Mouse (Mus musculus) retina, embryonic 14.5 days (tissue): ENCODE measurements around the gene Slc48a1.
A peak's percentile ranks its signal among the peaks of the same experiment; 100 is the strongest.

Source experiments
- DNase-seq: peaks from one replicate; pipeline ENCODE4 v3.0.0-alpha.2; 2015; ENCODE audit warnings: low spot score

The Slc48a1 gene

DNA sequence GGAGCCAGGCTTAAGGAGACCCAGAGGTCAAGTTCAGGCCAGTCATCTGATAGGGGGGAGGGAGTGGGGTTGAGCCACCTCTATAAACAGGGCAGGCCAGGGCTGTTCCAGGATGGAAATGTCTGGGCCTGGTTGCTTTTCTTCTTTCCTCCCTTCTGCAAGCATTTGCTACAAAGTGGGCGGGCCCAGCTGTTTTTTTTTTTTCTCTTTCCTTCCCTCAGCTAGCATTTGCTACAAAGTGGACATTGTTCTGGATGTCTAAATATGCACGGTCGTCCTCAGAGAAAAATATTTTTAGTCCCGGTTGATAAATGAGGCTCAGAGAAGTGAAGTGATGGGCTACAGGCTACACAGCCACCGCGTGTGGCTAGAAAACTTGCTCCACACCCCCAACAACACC is 23.8 kb upstream of the Slc48a1 start:
- DNase-seq = no peak

DNA sequence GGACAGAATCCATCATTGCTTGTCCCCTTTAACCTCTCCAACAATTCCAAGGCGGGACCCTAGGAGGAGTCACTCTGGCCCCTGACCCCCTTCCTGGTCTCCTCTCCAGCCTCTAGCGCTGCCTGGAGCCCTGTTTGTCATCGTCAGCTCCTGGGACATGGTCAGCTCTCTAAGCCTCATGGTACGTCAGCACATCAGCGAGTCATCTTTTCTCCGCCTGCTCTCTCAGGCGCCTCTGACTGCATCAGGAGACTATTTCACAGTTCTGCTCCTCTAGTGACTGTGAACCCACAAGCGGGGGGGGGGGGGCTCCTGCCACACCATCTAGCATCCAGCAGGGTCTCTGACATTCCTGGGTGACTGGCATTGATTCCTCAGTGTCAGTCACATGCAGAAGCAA is 23.0 kb upstream of the Slc48a1 start:
- peak; percentile 21 for DNase-seq

DNA sequence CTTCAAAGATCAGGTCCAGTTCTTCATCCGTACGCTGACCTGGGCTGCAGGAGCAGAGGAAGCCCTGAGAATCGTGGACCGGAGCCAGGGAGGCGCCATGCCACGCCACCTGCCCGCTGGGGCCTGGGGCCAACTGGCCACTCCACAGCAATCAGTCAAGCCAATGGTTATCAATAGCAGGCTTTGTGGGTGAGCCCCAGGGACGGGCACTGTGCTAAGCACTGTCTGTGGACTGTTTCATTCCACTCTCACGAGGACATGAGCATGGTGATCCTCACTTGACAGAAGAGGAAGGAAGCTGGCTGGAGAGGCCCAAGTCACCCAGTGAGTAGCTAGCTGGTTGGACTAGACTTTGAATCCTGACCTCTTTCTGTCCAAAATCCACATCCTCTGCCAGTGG is 18.3 kb upstream of the Slc48a1 start:
- DNase-seq = no peak

GRCm38 (mm10) chr15:97760952-97761351 is 17.4 kb upstream of the Slc48a1 start:
- DNase-seq = no peak

GRCm38 (mm10) chr15:97761438-97761837 is 16.9 kb upstream of the Slc48a1 start:
- no peak for DNase-seq

- DNase-seq = no peak
Observed at GRCm38 (mm10) chr15:97762733-97763132, 15.6 kb upstream of the Slc48a1 start.

DNA sequence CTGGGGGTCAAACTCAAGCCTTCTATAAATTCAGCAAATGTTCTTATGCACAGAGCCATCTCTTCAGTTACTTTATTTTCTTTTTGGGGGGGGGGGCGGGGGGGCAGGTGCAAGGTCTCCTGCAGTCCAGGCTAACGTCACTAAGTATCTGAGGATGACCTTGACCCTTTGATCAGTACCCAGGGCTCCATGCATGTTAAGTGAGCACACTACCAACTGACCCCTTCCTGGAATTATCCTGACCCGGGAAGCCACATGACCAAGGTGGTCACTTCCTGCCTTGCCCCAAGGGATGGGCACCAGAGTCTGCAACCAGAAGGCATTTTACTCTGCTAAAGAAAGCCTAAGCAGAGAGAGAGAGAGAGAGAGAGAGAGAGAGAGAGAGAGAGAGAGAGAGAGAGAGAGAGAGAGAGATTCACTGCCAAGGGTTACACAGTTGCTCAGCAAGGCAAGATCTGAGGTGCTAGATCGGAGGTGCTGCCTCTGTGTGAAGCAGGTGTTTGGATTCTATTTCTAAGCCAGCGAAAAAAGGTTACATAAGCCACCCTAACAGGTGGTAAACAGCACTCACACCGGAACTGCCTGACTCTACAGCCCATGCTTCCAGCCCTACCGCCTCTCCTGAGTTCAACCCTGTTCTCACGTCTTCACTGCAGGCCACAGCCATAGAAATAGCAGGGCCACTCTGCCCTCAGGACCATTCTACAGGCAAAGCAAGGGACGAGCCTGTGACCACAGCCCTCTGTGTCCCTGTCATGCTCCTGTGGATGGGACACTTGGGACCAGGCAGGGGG is 14.9 kb upstream of the Slc48a1 start:
- DNase-seq = no peak

GRCm38 (mm10) chr15:97764532-97764931 is 13.8 kb upstream of the Slc48a1 start:
- no peak for DNase-seq

DNA sequence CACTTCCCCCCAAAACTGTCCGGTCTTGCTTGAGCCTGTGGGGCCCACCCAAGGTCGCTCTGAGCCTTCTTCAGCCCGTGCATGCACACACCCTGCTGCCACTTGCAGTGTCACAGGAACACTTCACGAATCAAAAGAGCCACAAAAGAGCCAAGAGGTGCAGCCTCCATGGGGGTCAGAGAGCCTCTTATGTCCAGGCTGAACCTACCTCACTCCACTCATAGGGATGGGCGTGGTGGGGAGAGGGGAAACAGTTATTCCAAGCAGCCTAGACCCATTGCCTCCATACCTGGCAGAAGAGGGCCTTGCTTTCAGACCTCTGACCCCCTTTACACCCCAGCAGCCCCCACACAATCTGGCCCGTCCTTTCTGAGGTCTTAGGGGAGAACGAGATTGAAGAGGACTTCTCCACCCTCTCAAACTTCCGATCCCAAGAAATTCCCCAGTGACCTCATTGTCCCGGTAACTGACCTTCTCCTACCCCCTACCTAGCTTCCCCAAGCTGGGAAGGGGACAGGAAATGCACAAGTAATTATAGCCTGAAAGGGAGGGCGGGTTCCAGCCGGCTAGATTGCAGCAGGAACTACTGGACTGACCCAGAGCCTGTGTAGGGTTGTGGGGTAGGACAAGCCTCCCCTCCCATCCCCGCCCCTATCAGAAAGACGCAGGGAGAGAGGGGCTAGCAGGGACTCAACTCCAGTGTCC is 13.1 kb upstream of the Slc48a1 start:
- DNase-seq = no peak

DNA sequence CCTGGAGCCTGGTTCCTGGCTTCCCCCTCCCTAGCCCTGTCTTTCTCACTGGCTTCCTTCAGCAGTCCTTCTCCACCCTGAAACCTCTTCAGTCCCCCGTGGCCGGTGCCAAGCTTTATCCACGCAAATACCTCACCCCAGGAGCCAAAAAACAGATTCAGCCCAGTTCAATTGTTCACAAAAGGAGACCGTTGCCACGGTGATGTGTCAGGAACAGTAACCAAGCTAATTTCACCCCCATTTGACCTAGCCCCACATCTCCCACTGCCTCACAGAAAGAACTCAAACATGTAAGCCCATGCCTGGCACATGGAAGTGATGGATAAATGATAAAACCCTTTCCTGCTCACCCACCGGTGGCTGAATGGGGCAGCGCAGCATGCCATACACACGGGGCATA is 12.1 kb upstream of the Slc48a1 start:
- peak; percentile 42 for DNase-seq

- no peak for DNase-seq
Observed at GRCm38 (mm10) chr15:97766594-97767279, 11.6 kb upstream of the Slc48a1 start.

GRCm38 (mm10) chr15:97767280-97768186 is 10.8 kb upstream of the Slc48a1 start, which contains the start of gene Rapgef3:
Gene Rapgef3 (minus strand): TSS chr15:97767972.
- peak; percentile 77 for DNase-seq

DNA sequence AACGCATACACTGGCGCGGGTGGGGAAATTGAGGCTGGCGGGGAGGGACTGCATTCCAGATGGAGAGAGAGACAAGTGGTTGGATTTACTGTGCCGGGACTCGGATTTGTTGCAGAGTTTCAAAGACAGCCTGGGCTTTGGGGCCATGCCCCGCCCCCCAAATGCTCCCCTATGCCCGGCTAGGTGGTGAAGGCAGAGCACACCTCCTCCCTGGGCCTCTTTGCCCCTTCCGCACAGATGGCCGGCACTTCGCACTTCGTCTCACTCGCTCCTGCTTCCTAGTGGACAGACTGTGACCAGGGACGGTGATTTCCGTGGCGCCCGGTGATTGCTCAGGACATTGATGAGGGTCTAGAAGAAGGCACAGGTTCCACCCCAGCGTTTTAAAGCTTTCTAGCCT is 10.1 kb upstream of the Slc48a1 start:
- no peak for DNase-seq

DNA sequence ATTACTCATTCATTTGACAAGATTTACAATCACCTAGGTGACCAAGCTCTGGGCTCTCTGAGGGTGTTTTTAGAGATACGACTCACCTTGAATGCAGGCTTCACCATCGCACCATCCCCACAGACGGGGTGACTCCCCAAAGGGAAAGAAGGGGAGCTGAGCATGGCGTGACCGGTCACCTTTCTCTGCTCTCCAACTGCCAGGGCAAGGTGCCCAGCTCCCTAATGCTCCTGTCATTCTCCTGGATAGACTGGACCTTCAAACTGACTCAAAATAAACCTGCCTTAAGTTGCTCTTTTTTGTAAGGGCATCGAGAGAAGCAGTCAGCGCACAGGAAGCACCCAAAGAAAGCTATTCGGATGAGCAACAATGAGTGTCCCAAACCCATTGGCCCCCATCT is 8.0 kb upstream of the Slc48a1 start:
- no peak for DNase-seq

DNA sequence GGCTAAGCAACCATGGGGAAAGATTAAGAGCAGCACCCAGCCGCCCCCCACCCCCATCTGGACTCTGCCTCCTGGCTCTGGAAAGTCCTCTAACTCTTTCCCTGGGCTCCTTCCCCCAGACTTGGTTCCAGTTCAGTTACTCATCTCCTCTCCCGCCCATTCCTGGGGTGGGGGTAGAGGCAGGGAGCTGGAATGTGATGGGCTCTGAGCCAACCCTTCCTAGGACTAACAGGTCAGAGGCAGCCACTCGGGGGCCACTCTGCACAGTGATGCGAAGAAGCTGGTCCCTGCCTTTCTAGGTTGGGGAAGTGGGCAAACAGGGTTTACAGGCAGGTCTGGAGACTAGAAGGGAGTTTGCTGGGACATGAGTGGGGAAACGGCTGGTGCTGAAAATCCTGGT is 5.2 kb upstream of the Slc48a1 start:
- DNase-seq = peak; percentile 62

- DNase-seq = no peak
Observed at GRCm38 (mm10) chr15:97773961-97774370, 4.4 kb upstream of the Slc48a1 start.

GRCm38 (mm10) chr15:97776514-97776913 is 1.8 kb upstream of the Slc48a1 start:
- peak; percentile 79 for DNase-seq

- DNase-seq = no peak
Observed at GRCm38 (mm10) chr15:97776919-97777318, 1.4 kb upstream of the Slc48a1 start.

- no peak for DNase-seq
Observed at GRCm38 (mm10) chr15:97779576-97779975, 1.3 kb downstream of the Slc48a1 start.

DNA sequence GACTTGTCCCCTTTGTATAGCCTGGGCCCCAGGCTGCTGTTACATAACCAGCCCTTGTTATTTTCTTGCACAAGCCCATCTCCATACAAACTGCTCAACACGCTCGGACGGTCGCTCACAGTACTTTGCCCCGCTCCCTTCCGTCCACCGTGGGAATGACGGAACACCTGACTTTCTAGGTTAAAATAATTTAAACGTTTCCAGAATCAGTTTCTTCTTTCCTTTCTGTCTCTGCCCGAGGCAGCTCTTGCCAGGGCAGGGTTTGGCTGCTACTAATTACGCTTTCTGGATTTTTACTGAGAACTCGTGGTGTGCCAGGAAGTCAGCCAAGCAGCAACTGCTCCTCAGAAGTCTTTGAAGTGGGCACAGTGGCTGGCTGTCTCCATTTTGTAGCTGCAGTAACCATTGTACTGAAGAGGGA is 2.3 kb downstream of the Slc48a1 start:
- DNase-seq = no peak

GRCm38 (mm10) chr15:97781961-97782748 is 3.8 kb downstream of the Slc48a1 start:
- no peak for DNase-seq
